Mouse (Mus musculus): Measurements from ENCODE around the gene Spi1. TPM values are rescaled to one million over a fixed set of nuclear protein-coding genes. Genes with fewer than 3 reads are reported as not detected.

The Spi1 gene
- total RNA-seq, 2 experiments from 2014 or later: 7.8 to 7.9 TPM

DNA sequence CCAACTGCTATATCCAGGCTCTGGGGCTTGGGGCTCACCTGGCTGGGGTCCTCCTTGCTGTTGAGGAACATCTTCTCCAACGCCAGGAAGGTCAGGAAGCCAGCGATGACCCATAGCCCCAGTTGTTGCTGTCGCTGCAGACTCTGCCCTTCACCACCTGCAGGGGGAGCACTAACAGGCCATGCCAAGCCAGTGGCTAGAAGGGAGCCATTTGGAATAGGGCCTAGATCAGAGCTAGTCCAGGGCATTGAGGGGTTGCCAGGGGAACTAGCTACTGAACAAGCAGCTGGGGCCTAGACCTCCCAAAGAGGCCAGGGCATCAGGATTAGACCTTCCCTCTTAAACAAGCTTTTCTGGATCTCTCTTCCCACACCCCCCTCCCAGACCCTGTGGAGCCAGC is 16.6 kb upstream of the Spi1 start:
- no peak for DNase-seq (ENCODE audit: low spot score in 2 of 2)

DNA sequence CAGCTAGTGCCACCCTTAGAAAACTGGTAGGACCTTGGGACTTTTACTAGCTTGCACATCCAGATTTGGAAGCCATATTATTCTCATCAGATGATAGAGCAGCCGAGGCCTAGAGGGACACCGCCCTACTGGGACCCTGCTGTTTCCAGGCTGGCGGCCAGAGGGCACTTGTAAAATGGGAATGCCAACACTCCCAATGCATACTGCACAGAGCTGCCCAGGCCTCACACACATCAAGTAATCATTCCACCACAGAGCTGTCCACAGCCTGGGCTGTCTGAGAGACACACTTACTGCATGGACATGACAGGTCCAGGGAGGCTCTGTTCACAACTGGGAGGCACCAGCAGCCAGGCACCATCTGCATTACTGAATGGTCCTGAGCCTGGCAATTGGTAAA is 15.7 kb upstream of the Spi1 start:
- DNase-seq (ENCODE audit: low spot score in 2 of 2): no peak

DNA sequence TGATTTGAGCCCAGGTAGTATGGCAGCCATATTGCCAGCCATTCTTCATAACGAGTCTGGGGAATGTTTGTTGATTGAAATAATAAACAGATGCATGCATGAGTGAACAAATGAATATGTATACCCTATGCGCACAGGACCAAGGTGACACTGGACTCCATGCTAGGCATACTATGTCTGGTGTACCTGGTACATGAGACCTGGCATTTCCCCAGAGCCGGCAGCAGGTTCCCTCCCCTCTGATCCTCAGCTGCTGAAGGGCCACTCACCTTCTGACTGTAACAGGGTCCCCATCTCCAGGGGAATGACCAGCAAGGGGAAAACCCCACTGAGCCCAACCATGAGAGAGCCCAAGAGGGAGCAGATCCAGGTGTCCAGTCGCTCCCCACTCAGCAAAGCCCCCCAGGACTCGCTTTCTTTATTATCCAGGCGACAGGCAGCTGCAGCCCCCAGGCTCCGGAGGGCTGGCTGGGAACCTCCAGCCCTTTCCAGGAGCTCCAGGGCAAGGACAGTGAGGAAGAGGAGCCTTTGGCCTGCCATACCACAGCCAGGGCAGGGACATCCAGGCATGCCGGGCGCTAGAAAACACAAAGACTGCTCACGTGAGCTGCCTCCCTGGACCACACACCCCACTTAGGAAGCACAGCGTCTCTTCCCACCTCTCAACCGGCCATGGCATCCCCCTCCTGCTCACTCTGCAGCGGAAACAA is 13.9 kb upstream of the Spi1 start:
- no peak for DNase-seq (ENCODE audit: low spot score in 2 of 2)

- no peak for DNase-seq (ENCODE audit: low spot score in 2 of 2)
These were observed 13.4 kb upstream of the Spi1 start for GRCm38 (mm10) chr2:91068872-91069165.

- DNase-seq (ENCODE audit: low spot score in 2 of 2): no peak
These were observed 12.7 kb upstream of the Spi1 start for GRCm38 (mm10) chr2:91069306-91070000.

GRCm38 (mm10) chr2:91070076-91070800 is 12.0 kb upstream of the Spi1 start, which contains the start of gene Slc39a13:
Gene Slc39a13, minus strand, starts transcription at chr2:91070417.
- DNase-seq (ENCODE audit: low spot score in 2 of 2): peak; percentile 96 to 98

- no peak for DNase-seq (ENCODE audit: low spot score in 2 of 2)
These were observed 11.1 kb upstream of the Spi1 start for GRCm38 (mm10) chr2:91071059-91071458.

DNA sequence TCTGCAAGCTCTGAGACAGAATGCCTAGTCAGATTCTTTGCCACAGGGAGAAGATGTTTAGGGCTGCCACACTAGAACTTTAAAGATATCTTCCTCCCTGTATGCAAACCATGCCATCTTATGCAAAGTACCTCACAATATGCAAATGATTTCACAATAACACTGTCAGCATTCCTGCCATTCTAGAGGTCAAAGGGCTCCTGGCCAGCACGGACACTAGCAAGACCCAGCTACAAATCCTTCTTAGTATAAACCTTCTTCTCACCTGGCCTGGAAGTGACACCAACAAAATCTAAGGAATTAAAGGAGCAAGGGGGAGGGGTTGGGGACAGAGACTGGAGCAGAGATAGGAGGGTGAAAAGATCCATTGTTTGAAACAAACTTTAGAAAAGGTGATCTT is 10.1 kb upstream of the Spi1 start:
- DNase-seq (ENCODE audit: low spot score in 2 of 2): no peak

DNA sequence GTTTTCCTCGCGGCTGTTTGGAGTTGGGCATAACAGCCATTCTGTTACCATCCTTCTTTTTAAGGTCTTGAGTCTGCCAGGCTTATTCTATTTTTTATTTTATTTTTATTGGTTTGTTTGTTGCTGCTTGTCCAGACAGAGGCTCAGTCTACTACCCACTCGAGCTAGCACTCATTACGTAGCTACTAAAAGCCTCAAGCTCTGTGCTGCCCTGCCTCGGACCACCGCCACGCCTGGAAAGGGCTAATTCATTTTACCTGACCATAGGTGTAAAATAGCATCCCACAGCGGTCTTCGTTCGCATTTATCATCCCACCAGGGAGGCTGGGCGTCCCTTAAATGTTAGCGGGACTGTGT is 4.3 kb upstream of the Spi1 start:
- no peak for DNase-seq (ENCODE audit: low spot score in 2 of 2)

- DNase-seq (ENCODE audit: low spot score in 2 of 2): no peak
These were observed 3.7 kb upstream of the Spi1 start for GRCm38 (mm10) chr2:91078314-91079025.

GRCm38 (mm10) chr2:91079026-91079384 is 3.2 kb upstream of the Spi1 start:
- DNase-seq (ENCODE audit: low spot score in 2 of 2): no peak

DNA sequence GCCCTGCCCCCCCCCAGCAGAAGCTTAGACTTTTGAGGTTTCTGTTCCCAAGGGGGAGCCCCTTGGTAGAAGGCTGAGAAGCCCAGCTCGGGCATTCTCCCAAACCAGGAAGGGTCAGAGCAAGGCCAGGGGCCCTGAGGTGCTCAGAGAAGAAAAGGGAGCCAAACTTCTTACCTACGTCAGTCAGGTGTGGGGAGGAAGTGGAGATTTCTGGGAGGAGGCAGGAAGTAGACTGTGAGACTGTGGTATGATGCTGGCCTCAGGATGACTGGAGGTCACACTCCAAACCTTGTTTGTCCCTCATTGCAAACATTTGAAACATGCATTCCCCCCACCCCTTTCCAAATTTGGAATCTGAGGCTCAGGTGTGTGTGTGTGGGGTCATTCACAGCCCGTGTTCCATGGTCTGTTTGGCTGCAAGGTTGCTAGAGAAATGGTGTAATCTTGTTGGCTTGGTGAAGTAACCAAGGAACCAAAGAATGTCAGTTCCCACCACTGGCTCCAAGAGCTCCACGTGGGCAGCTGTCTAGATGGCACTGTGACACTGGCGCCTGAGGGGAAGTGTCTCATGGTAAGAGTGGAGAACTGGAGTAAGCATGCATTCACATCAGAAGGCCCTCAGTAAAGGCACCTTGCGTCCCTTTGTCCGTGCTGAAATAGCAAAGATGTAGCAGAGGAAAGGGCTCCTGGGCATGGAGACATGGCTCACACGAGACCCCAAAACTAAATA is 1.2 kb upstream of the Spi1 start:
- DNase-seq (ENCODE audit: low spot score in 2 of 2): no peak

GRCm38 (mm10) chr2:91082844-91083243 is 654 bp downstream of the Spi1 start:
- peak in 1 of 2 experiments; percentile 34 for DNase-seq (ENCODE audit: low spot score in 2 of 2)

- no peak for DNase-seq (ENCODE audit: low spot score in 2 of 2)
These were observed 1.3 kb downstream of the Spi1 start for GRCm38 (mm10) chr2:91083366-91083940.

- DNase-seq (ENCODE audit: low spot score in 2 of 2): no peak
These were observed 2.1 kb downstream of the Spi1 start for GRCm38 (mm10) chr2:91084179-91084820.

GRCm38 (mm10) chr2:91085494-91086391 is 3.6 kb downstream of the Spi1 start:
- DNase-seq (ENCODE audit: low spot score in 2 of 2): no peak

DNA sequence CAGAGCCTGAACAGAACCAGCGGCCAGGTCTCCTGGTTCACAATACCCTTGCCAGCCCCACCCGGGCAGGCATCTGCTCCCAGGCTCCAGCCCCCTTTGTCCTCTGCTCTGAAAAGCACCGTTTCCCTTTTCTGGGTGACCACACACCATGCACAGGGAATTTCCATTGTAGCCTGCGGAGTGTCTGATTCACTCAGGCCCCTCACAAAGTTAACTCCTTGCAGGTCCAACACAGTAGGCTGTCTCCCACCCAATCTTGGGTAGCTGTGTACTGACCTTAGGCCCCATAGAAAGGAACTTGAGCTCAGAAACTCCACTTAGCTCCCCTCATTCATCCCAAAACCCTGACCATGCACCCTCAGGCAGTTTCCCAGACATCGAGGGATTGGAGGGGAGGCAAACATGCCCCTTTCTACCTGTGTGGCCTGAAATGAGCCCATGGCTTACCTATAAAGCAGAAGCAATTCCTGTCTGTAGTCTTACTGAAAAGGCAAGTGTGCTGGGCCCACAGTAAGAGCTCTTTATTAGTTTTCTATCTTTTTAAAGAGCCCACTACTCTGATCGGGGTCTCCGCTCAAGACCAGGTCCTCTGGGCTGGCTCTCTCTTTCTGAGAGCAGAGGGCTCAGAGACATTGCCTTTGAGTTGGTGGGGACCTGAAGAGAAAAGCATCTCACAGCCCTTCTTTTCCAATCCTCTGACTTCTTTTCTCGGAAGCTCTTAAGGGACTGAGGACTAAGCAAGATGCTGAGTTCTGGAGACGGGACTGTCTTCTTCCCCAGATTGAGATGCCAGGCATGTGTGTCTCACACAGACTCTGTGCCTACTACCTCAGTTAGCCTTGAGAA is 4.4 kb downstream of the Spi1 start:
- no peak for DNase-seq (ENCODE audit: low spot score in 2 of 2)

GRCm38 (mm10) chr2:91087453-91087852 is 5.3 kb downstream of the Spi1 start:
- DNase-seq (ENCODE audit: low spot score in 2 of 2): no peak

All from adrenal gland, postnatal 4 days (tissue).